Mouse (Mus musculus) myocyte (in vitro differentiated cells): ENCODE data around the gene Ccdc91.

Experiments
- MYOD1 ChIP-seq, 3 experiments: IDR thresholded peaks; one replicate each; pipeline ENCODE4 v1.6.1; 2011; ENCODE audit warnings: control low read depth in 2 of 3, low read depth in 2 of 3, mild to moderate bottlenecking in 2 of 3, moderate library complexity in 1 of 3; ENCODE audit not compliant: insufficient read length in 2 of 3, control insufficient read depth in 1 of 3
- MYOG ChIP-seq, 3 experiments: IDR thresholded peaks; one replicate each; pipeline ENCODE4 v1.6.1; 2011; ENCODE audit warnings: control low read depth in 2 of 3, low read depth in 2 of 3, mild to moderate bottlenecking in 2 of 3; ENCODE audit not compliant: insufficient read length in 2 of 3, control insufficient read depth in 1 of 3, insufficient read depth in 1 of 3
- POLR2A ChIP-seq: IDR thresholded peaks from one replicate; pipeline ENCODE4 v1.6.1; 2011; ENCODE audit warnings: low read depth, mild to moderate bottlenecking, control low read depth, moderate library complexity; ENCODE audit not compliant: insufficient read length
- POLR2AphosphoS2 ChIP-seq: IDR thresholded peaks from one replicate; pipeline ENCODE4 v1.6.1; 2011; ENCODE audit warnings: low read depth, control low read depth; ENCODE audit not compliant: insufficient read length
- REST ChIP-seq: IDR thresholded peaks from one replicate; pipeline ENCODE4 v1.6.1; 2011; ENCODE audit warnings: mild to moderate bottlenecking, control low read depth, moderate library complexity; ENCODE audit not compliant: insufficient read depth, insufficient read length
- TCF12 ChIP-seq: IDR thresholded peaks from one replicate; pipeline ENCODE4 v1.6.1; 2011; ENCODE audit warnings: mild to moderate bottlenecking, control low read depth; ENCODE audit not compliant: poor library complexity, insufficient read depth, severe bottlenecking
- USF1 ChIP-seq: IDR thresholded peaks from one replicate; pipeline ENCODE4 v1.6.1; 2011; ENCODE audit warnings: low read depth, mild to moderate bottlenecking, control low read depth, moderate library complexity

GRCm38 (mm10) chr6:147573137-147573536 lies 97.5 kb downstream of the Ccdc91 start:
- TF ChIP-seq MYOG (IDR thresholded peaks at IDR 0.05; ENCODE audit: control insufficient read depth in 1 of 3, insufficient read depth in 1 of 3, insufficient read length in 2 of 3, low read depth in 2 of 3) (peak in 1 of 3 experiments; percentile 44), POLR2AphosphoS2 (no peak), POLR2A (no peak), USF1 (no peak), TCF12 (no peak), MYOD1 (IDR thresholded peaks at IDR 0.05; ENCODE audit: control insufficient read depth in 1 of 3, insufficient read length in 2 of 3, low read depth in 2 of 3) (peak in 1 of 3 experiments; percentile 56), REST (no peak)
